Mouse (Mus musculus): ENCODE data around the gene Podxl2. TPM values are rescaled to one million over a fixed set of nuclear protein-coding genes. Genes with fewer than 3 reads are reported as not detected.

Podxl2 gene
- polyA plus RNA-seq, 1 experiment, result 0.19 TPM

DNA sequence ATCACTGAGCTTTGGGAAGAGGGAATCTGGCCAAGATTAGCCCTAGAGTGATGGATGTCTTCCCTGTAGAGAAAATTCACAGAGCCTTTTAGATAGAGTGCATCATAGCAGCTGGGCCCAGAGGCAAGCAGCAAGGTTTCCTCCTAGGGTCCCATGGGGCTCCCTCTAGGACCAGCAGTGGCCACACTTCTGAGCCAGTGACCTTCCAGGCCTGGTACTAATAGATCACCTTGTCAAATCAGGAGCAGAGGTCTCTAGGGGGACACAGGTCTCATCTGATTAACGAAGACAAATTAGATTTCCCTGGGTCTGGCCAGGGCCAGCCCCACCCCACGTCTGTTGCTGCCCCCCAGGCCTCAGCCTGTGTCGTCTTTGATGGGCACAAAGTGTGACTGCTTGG, 64.6 kb downstream of the Podxl2 start:
- no peak for TF ChIP-seq GATA1 (IDR thresholded peaks at IDR 0.05; ENCODE audit: low read length)

DNA sequence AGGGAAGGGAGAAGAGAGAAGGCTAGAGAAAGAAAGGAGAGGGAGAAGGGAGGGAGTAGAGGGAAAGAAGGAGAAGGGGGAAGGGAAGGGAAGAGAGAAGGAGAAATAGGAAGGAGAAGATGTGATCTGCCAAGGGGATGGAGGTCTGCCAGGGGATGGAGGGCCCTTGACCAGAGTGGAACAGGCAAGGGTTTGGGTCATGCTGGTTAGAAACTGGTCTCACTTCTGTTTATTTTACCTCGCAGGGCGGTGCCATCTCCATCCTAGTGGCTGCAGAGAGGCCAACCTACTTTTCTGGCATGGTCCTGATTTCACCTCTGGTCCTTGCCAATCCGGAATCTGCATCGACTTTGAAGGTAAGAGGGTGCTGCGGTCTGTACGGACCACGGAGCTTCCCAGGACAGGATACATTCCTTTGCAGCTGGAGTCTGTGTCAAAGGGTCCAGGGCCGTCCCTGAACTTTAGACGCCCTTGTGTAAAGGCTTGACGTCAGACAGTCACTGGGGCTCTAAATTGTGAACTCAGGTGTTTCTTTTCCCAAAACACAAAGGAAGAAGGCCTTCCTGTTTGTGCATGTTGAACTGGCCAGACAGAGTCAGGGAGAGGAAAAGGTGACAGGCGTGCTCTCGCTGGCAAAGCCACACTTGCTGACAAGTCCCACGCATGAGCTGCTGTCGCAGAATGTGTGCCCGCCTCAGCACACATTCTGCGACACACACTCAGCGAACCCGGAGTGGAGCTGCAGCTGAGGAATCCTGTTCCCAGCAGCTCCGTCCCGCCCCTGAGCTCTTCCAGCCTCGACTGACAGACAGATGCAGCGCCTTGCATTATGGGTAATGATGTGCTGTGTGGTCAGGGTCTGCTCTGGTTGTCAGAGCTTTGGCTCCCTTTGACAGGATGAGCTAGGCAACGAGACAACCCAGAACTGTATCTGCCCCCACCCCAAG, 65.5 kb downstream of the Podxl2 start:
- no peak for TF ChIP-seq GATA1 (IDR thresholded peaks at IDR 0.05; ENCODE audit: low read length)

DNA sequence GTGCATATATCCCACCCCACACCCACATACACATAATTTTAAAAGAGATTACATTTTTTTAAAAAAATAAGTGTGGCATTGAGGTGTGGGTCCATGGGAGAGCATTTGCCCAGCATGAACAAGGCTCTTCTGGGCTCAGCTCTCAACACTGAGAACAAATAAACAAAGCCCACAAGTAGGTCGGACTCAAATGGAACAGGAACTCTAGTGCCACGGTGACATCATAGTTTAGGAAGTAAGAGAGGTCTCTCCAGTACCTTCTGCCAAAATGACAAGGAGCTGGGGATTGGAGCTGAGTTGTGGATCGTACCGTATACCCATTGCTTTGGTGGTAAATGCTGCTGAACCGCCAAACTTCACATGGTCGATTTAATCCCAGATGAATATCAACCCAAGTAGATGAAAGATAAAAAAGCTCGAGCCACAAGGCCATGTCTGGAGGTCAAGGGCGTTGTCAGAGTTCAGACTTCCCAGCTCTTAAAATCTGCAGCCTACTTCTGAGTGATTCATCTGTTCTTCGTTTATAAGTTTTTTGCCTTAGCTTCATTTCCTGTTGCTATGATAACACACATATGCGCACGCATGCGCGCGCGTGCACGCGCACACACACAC, 69.8 kb downstream of the Podxl2 start:
- TF ChIP-seq GATA1 (IDR thresholded peaks at IDR 0.05; ENCODE audit: low read length), result no peak

DNA sequence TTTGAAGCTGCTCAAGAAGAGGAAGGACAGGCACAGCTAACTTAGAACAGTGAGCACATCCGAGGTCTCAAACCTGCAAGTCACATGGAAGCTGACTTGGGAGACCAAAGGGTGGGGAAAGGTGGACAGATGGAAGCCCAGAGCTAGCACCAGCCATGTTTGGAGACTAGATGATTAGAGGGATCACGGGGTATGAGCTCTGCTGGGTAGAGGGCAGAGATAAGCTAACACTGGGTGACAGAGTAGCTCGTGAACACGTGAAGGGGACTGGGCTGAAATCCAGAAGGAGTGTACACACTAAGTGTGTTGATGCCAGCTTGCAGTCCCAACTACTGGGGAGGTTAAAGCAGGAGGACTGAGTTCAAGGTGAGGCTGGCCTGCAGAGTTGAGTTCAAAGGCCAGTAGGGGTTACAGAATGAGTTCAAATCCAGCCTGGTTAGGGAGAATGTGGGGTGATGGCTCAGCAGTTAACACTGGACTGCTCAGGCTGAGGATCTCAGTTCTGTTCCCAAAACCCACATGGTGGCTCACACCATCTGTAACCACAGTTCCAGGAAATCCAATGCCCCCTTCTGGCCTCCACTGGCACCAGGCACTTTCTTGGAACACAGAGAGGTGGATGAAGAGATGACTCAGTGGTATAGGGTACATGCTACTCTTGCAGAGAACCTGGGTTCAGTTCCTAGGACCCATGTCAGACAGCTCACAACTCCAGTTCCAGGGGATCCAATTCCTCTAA, 70.7 kb downstream of the Podxl2 start:
- TF ChIP-seq GATA1 (IDR thresholded peaks at IDR 0.05; ENCODE audit: low read length), result no peak

DNA sequence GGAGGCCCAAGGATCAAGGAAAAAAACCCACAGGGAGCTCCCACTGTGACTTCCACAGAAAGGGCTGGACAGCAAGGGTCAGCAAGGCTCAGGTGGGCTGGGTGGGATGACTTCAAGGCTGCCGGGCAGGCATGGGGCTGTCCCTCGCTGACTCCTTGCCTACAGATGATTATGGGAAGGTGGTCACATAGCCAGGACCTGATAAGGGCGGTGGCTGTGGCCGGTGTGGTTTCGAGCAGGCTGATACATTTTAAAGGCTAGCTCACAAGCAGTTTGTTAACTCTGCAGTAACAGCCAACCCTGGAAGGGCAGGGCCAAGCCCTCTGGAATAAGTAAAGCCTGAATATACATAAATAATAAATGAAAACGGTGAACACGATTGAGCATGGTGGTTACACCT, 71.8 kb downstream of the Podxl2 start:
- no peak for TF ChIP-seq GATA1 (IDR thresholded peaks at IDR 0.05; ENCODE audit: low read length)

DNA sequence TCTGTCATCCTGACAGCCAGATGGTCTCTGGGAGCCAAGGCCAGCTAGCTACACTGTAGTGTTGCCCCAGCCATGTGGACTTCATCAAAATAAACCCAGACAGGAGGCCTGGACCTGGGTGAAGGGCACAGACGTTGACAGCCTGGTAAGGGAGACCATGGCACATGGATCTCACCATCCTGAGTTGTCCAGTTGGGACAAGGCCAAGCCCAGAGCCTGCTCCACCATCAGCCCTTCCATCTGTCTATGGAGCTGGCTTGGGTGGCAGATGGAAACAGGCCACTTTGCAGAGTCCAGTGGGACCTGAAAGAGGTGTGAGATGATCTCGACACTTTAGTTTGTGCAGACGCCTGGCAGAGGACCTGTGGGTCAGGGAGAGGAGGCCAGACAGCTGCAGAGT, 74.1 kb downstream of the Podxl2 start:
- no peak for TF ChIP-seq GATA1 (IDR thresholded peaks at IDR 0.05; ENCODE audit: low read length)

DNA sequence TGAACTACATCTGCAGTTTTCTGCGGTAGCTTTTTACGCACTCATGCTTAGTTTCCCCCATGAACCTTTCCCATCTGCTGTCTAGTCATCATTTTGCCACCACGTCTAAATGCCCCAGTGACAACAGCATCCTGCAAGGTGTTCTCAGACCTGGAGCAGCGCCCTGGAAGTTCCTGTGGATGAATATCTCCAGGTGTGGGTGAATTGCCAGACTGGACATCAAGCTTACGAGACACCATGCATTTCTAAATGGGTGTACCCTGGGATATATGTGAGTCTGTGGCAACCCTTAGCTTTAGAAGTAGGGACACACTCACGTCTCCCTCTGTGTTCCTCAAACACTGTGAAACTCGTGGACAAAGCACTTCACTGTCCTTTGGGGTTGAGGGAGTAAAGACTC, 74.7 kb downstream of the Podxl2 start:
- no peak for TF ChIP-seq GATA1 (IDR thresholded peaks at IDR 0.05; ENCODE audit: low read length)

DNA sequence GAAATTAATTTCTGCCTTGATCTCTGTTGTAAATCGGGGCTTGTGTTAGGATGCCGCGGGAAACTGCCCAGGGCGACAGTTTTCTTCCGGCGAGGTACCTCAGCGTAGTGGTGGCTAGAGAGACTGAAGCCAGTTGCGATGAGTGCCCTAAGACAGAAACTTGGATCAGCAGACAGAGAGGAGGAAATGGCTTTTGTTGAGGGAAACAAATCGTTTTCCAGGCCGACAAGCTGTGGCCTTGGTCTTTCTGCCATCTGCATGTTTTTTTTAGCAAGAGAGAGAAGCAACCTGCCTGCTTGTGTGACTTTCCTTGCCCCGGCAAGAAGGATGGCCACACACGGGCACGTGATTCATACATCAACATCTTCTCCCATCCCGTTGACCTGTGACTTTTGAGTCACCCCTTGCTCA, 80.3 kb downstream of the Podxl2 start:
- TF ChIP-seq GATA1 (IDR thresholded peaks at IDR 0.05; ENCODE audit: low read length), result no peak

DNA sequence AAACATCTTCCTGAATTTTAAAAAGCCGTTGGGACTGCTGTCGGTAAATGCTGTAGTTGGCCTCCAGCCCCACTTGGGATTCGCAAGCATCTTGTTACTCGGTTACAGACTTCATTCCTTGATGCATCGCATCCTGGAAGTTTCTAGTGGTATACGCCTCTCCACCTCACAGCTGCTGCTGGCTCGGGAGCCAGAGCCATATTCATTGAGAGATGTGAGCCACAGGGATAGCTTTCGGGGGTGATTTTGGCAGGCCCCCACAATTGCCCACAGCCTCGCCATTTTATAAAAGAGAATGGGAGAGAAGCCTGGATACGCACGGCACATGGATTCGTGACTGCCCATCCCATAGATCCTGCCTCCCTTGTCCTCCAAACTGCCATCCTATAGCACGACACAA, 81.0 kb downstream of the Podxl2 start:
- no peak for TF ChIP-seq GATA1 (IDR thresholded peaks at IDR 0.05; ENCODE audit: low read length)

DNA sequence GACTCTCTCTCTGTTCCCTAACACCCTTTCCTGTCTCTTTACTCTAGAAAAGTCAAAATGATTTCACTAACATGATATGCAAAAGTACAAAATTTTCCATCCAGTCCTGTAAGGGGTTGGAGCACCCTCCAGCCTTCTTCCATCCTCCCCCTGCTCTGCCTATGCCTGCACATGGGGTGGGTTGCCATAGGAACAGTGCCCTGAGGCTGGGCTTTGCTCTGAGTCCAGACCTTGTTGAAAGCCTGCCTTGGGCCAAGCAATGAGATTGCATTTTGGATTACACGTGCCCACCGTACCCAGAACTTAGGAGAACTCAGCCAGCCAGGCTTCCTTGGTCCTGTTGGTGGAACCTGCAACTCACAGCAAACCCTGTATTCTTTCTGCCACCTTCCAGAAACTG, 81.6 kb downstream of the Podxl2 start:
- no peak for TF ChIP-seq GATA1 (IDR thresholded peaks at IDR 0.05; ENCODE audit: low read length)

Other genes with a start within 250 kb of the Podxl2 start
- not detected in 2 replicates for gene Kbtbd12, start 237.1 kb downstream of the Podxl2 start, polyA plus RNA-seq (2012)
- 0.40 and 0.41 TPM in 2 replicates for gene Mgll, start 150.6 kb downstream of the Podxl2 start, polyA plus RNA-seq (2012)
- 27.9 and 32.8 TPM in 2 replicates for gene Abtb1, start 33.1 kb downstream of the Podxl2 start, polyA plus RNA-seq (2012)
- gene Mcm2, start 23.7 kb upstream of the Podxl2 start, polyA plus RNA-seq (2012), result 832 and 1,088 TPM in 2 replicates
- gene Tpra1, start 27.2 kb upstream of the Podxl2 start, polyA plus RNA-seq (2012), result 86.2 and 93.9 TPM in 2 replicates